In the genomic region with DNA sequence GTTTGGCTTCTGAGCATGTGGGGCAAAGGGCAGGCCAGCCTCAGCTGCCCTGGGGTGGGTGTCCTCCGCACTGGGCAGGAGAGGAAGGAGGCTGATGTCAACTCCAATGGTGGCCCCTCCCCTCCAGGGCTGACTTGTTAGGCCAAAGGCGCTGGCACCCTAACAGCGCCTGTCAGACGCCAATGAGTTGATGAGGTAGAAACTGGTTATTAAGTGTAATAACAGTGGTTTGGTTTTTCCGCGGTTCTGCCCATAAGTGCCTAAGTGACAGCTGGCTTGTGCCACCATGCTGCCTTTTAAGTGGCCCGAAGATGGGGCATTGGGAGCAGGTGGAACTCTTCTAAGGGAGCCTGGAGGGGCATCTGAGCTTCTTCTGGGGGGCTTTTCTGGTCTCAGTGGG, we compare ENCODE assay signal across 27 mouse cellular contexts.
"Had no signal": no experiment of that assay in that cellular context is flagged by ENCODE, and none has a peak within 500 bp of the region (broad histone marks: within the 10 kb centered on the region; RNA-seq: fewer than 3 reads in every experiment).

No protein-coding gene starts in this region.

- H3K4me1 ChIP-seq: liver, embryonic 15.5 days had no signal

- H3K36me3 ChIP-seq: heart, embryonic 10.5 days; heart, embryonic 12.5 days; hindbrain, embryonic 13.5 days; intestine, embryonic 15.5 days; limb, embryonic 10.5 days; limb, embryonic 12.5 days; liver, embryonic 13.5 days; liver, embryonic 15.5 days had no signal

- ATAC-seq: hindbrain, embryonic 16.5 days; inflammation-experienced regulatory T-cells, adult 6 months; intestine, embryonic 15.5 days; intestine, postnatal 0 days; liver, postnatal 0 days had no signal

- H3K4me3 ChIP-seq: heart, embryonic 10.5 days; heart, embryonic 12.5 days; hindbrain, embryonic 13.5 days; intestine, embryonic 15.5 days; layer of hippocampus, adult 2 months; left cerebral cortex, adult 2 months; limb, embryonic 10.5 days; limb, embryonic 12.5 days; liver, embryonic 13.5 days; liver, embryonic 15.5 days had no signal

- H3K9ac ChIP-seq: heart, embryonic 12.5 days; hindbrain, embryonic 13.5 days; intestine, embryonic 15.5 days; limb, embryonic 12.5 days; liver, embryonic 13.5 days; liver, embryonic 15.5 days; liver, postnatal 0 days had no signal

- H3K27ac ChIP-seq: heart, embryonic 10.5 days; hindbrain, embryonic 13.5 days; intestine, embryonic 15.5 days; left cerebral cortex, adult 2 months; limb, embryonic 10.5 days; limb, embryonic 12.5 days; liver, embryonic 13.5 days; liver, embryonic 15.5 days had no signal

- H3K4me2 ChIP-seq: heart, embryonic 12.5 days; hindbrain, embryonic 13.5 days; intestine, embryonic 15.5 days; limb, embryonic 12.5 days; liver, embryonic 11.5 days; liver, embryonic 13.5 days; liver, embryonic 15.5 days had no signal

- DNase-seq: gastrocnemius, postnatal 14 days; gastrocnemius, postnatal 36 days; heart, adult 18-20 months; heart, postnatal 10 days; heart, postnatal 4 days; kidney, adult 18-20 months; kidney, adult 8-10 months; kidney, postnatal 10 days; kidney, postnatal 25 days; kidney, postnatal 4 days; liver; liver, embryonic 13.5 days; liver, postnatal 0 days; lung, adult 2 months had no signal

- H3K9me3 ChIP-seq: heart, embryonic 10.5 days; intestine, embryonic 15.5 days; limb, embryonic 10.5 days; limb, embryonic 12.5 days; liver, embryonic 13.5 days; liver, embryonic 15.5 days had no signal
